Mouse (Mus musculus) myocyte (in vitro differentiated cells): ENCODE data around the gene Cab39l.

Source experiments
- CEBPB ChIP-seq: IDR thresholded peaks from 2 replicates; pipeline ENCODE4 v1.6.1; 2011; ENCODE audit warnings: mild to moderate bottlenecking, moderate library complexity; ENCODE audit not compliant: poor library complexity, insufficient read depth, severe bottlenecking
- E2F4 ChIP-seq: IDR thresholded peaks from one replicate; pipeline ENCODE4 v1.6.1; 2011; ENCODE audit warnings: mild to moderate bottlenecking, control low read depth, moderate library complexity; ENCODE audit not compliant: insufficient read depth
- MAX ChIP-seq: IDR thresholded peaks from one replicate; pipeline ENCODE4 v1.6.1; 2011; ENCODE audit warnings: low read depth, mild to moderate bottlenecking, control low read depth
- POLR2A ChIP-seq: IDR thresholded peaks from one replicate; pipeline ENCODE4 v1.6.1; 2011; ENCODE audit warnings: low read depth, mild to moderate bottlenecking, control low read depth, moderate library complexity; ENCODE audit not compliant: insufficient read length
- POLR2AphosphoS2 ChIP-seq: IDR thresholded peaks from one replicate; pipeline ENCODE4 v1.6.1; 2011; ENCODE audit warnings: low read depth, control low read depth; ENCODE audit not compliant: insufficient read length

DNA sequence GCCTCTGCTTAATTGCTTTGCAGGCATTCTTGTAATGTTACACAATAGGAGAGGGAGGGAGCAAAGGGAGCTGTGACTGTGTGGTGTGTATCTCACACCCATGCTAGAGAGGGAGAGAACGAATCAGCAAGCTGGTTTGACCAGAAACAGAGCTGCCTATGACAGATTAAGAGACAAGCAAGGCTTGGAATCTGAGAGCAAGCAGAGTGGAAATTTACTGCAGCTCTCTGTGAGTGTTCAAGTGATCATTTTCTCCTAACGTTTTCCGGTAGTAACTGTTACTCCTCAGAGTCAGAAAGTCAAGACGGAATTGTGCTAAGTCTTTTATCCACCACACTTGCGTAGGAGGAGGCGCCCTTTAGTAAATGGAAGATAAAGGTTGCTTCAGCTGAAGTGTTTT lies 37.9 kb downstream of the Cab39l start:
- TF ChIP-seq POLR2A, result no peak
- no peak for TF ChIP-seq E2F4
- TF ChIP-seq CEBPB, result no peak
- no peak for TF ChIP-seq POLR2AphosphoS2
- no peak for TF ChIP-seq MAX
